Mouse (Mus musculus): ENCODE measurements around the gene Pxn. TPM values are rescaled to one million over a fixed set of nuclear protein-coding genes. Genes with fewer than 3 reads are reported as not detected.

The Pxn gene
- polyA plus RNA-seq, 1 experiment = 25.7 TPM

DNA sequence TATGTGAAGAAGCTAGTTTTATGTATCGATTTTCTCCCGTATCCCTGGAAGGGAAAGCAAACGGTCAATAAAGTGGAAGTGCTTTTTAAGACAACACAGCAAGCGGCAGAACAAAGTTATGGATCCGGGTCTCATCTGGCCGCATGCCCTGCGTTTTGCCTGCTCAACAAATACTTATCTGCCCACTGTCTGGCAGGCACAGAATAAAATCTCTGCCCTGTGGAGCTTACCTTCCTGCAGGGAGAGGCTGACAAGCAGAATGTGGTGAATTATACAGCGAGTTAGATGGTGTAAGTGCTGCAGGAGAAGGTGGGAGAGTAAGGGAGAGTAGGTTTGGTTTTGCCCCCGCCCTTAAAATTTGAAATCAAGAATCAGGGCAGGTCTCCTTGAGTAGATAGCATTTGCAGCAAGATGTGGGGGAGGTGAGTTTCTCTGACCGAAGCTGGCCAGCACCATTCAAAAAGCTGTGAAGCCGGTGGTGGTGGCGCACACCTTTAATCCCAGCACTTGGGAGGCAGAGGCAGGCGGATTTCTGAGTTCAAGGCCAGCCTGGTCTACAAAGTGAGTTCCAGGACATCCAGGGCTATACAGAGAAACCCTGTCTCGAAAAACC is 51.8 kb downstream of the Pxn start:
- no peak for TF ChIP-seq CTCF (IDR thresholded peaks at IDR 0.05; ENCODE audit: borderline replicate concordance, insufficient read depth, low read length)
- TF ChIP-seq POLR2A (IDR thresholded peaks at IDR 0.05; ENCODE audit: low read depth, low read length) = no peak

DNA sequence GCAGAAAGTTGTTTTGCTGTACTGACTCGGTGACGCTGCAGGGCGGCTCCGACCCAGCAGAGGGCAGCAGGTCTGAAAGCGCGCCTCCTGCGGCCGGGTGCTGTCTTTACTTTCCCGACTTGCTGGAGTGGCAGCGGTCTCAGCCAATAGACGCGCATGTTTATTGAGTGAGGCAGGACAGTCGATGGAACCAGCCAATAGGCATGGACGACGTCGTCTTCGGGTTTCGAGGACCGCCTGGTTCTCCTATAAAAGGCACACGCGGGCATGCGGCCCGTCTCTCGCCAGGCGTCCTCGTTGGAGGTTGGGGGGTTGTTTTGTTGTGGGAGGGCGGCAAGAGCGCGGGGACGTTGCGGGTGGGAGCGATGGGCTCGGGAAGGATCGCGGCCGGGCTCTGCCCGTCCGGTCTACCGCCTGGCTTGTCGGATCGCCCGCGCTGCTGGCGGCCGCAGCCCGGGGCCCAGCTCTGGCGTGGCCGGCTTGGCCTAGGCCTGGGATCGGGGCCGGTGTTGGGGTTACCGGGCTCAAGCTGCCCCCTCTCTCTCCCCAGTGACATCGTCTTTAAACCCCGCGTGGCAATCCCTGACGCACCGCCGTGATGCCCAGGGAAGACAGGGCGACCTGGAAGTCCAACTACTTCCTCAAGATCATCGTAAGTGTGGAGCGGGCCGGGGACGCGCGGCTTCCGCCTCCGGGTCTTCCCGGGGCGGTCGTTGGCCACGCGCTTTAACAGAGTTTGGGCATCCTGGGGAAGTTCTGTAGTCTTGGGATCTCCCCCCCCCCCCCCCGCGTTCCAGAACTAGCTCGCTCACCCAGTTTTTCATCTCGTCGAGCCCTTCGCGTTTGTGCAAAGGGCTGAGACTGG is 53.0 kb downstream of the Pxn start, which contains the start of gene Rplp0:
Gene Rplp0, plus strand, starts transcription at position 231 of the 865 bp plus-strand sequence.
- peak within 1 kb of the TSS; percentile 59 for H3K27ac ChIP-seq (ENCODE audit: insufficient read depth, low read length)
- H3K4me3 ChIP-seq (ENCODE audit: insufficient read depth, low read length) = peak within 1 kb of the TSS; percentile 86
- H3K4me1 ChIP-seq (ENCODE audit: control insufficient read depth, insufficient read depth, low read length) = peaks cover 4% of the 10 kb centered on the region; the same call in 1 of the 2 replicates
- TF ChIP-seq CTCF (IDR thresholded peaks at IDR 0.05; ENCODE audit: borderline replicate concordance, insufficient read depth, low read length) (peak; percentile 90), POLR2A (IDR thresholded peaks at IDR 0.05; ENCODE audit: low read depth, low read length) (peak; percentile 99)

More for the DNA sequence above, 51.8 kb downstream of the Pxn start:
- H3K27ac ChIP-seq (ENCODE audit: insufficient read depth, low read length) = no peak overlapping the region
- H3K4me3 ChIP-seq (ENCODE audit: insufficient read depth, low read length) = no peak overlapping the region
- peaks cover 4% of the 10 kb centered on the region; the same call in 1 of the 2 replicates for H3K4me1 ChIP-seq (ENCODE audit: control insufficient read depth, insufficient read depth, low read length)

DNA sequence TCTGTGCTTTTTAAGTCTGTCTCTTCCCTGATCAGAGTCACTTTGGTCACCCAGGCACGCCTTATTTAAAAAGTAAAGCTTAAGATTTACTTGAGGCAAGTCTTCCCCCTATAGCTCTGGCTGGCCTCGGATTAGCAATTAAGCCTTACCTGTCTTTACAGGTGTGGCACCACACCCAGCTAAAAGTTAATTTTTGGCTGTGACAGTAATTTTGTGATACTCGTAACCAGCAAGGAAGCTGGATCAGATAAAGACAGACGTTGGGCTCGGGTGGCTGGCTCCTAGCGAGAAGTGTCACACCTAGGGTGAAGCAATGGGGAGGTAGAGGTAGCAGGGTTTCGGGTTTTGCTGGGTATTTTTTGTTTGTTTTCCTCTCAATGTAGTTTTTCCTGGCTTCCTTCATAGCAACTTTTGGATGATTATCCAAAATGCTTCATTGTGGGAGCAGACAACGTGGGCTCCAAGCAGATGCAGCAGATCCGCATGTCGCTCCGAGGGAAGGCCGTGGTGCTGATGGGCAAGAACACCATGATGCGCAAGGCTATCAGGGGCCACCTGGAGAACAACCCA is 53.9 kb downstream of the Pxn start:
- Histone ChIP-seq H3K27ac (ENCODE audit: insufficient read depth, low read length) (peak overlapping the region; percentile 59), H3K4me1 (ENCODE audit: control insufficient read depth, insufficient read depth, low read length) (peaks cover 4% of the 10 kb centered on the region; the same call in 1 of the 2 replicates), H3K4me3 (ENCODE audit: insufficient read depth, low read length) (peak overlapping the region; percentile 86)
- TF ChIP-seq POLR2A (IDR thresholded peaks at IDR 0.05; ENCODE audit: low read depth, low read length) = no peak; the same call in 1 of the 2 replicates
- TF ChIP-seq CTCF (IDR thresholded peaks at IDR 0.05; ENCODE audit: borderline replicate concordance, insufficient read depth, low read length) = no peak

DNA sequence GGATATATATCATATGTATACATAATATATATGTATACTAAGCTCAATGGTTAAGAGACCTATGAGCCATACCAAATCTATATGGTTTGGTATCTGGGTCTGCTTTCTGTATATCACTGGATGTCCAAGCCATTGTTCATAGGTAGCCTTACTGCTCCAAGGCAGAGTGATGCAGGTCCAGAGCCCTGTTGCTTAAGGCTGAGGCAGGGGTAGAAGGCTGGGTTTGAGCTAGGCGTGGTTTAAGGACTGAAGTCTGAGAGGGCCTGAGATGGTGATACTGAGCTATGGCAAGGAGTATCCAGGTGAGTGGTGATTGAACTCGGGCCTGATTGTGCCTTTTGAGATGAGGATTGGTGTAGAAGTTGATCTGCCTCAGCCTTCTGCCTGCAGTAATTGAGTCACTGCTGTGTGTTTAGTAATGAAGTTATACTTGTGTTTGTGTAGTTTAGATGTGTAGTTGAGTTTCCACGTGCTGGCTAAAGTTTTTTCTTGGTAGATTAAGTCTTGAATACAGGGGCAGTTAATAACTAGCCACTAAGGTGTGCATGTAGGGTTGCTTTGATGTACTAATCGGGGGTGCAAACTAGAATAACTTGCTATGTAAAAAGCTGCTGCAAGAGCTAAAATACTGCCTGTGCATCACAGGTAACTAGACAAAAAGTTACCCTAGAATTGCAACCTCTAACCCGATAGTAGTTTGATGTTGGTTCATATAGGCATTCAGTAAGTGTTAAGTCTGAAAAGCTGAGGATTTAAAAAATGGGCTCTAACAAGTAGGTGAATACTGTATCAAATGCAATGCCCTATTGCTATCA is 57.5 kb downstream of the Pxn start:
- TF ChIP-seq CTCF (IDR thresholded peaks at IDR 0.05; ENCODE audit: borderline replicate concordance, insufficient read depth, low read length) (no peak), POLR2A (IDR thresholded peaks at IDR 0.05; ENCODE audit: low read depth, low read length) (peak; percentile 57)
- no peak overlapping the region for H3K27ac ChIP-seq (ENCODE audit: insufficient read depth, low read length)
- 0 out of 2 replicates have a peak overlapping the region, but pooled peaks have one; percentile 2 for H3K4me3 ChIP-seq (ENCODE audit: insufficient read depth, low read length)
- peaks cover 4% of the 10 kb centered on the region; the same call in 1 of the 2 replicates for H3K4me1 ChIP-seq (ENCODE audit: control insufficient read depth, insufficient read depth, low read length)

DNA sequence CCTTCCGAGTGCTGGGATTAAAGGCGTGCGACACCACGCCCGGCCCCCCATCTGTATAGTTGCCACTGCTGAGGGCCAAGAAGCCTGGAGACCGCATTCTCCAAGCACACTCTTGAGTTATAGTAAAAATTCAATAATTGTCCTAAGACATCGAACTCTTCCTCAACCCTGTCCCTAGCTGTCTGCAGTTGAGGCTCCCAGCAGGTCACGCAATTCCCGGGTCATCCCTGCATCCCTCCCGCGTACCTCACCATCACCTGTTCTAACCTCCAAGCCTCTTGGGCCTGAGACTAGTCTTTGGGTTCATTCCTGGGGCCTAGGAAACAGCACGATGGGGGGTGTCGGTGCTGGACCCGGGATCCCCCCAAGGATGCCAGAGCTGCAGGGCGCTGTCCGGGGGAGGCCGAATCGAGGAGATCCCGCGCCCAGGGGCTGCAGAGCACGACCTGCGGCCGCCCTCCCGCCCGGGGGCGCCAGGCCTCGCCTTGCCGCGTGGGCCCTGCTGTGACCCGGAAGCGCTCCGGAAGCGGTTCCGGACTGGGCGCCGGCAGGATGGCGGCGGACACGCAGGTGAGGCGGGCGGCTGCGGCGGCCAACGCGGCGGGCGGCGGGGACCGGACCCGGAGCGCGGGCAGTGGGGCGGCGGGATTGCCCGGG is 58.4 kb downstream of the Pxn start, which contains the start of gene Gcn1l1:
Gene Gcn1l1, plus strand, starts transcription at position 518 of the 657 bp plus-strand sequence.
- Histone ChIP-seq H3K27ac (ENCODE audit: insufficient read depth, low read length) (0 out of 2 replicates have a peak within 1 kb of the TSS, but pooled peaks have one; percentile 5), H3K4me1 (ENCODE audit: control insufficient read depth, insufficient read depth, low read length) (peaks cover 4% of the 10 kb centered on the region; the same call in 1 of the 2 replicates)
- TF ChIP-seq CTCF (IDR thresholded peaks at IDR 0.05; ENCODE audit: borderline replicate concordance, insufficient read depth, low read length) (0 out of 2 replicates have a peak, but pooled peaks have one; percentile 9), POLR2A (IDR thresholded peaks at IDR 0.05; ENCODE audit: low read depth, low read length) (peak; percentile 53)

DNA sequence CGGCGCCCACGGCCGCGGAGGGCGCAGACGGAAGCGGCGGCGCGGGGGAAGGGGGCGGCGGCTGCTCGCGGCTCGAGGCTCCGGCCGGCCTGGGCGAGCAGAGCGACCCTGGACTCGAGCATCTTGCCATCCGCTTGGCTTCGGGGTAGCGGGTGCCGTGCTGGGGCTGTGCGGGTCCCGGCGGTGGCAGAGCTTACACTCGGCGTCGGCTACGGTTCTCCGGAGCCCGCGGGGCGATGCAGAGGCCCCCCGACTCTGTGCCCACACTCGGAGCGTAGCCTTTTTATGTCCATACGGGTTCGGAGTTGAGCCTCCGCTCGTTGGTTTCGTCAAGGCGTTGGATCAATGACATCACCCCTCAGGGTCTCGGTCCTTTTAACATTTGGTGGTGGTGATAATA is 58.9 kb downstream of the Pxn start:
- Histone ChIP-seq H3K4me3 (ENCODE audit: insufficient read depth, low read length) (peak overlapping the region; percentile 93), H3K27ac (ENCODE audit: insufficient read depth, low read length) (no peak overlapping the region), H3K4me1 (ENCODE audit: control insufficient read depth, insufficient read depth, low read length) (peaks cover 4% of the 10 kb centered on the region; the same call in 1 of the 2 replicates)
- no peak for TF ChIP-seq POLR2A (IDR thresholded peaks at IDR 0.05; ENCODE audit: low read depth, low read length)
- no peak for TF ChIP-seq CTCF (IDR thresholded peaks at IDR 0.05; ENCODE audit: borderline replicate concordance, insufficient read depth, low read length)

More for the DNA sequence above, 58.4 kb downstream of the Pxn start, which contains the start of gene Gcn1l1:
- peak within 1 kb of the TSS; percentile 93 for H3K4me3 ChIP-seq (ENCODE audit: insufficient read depth, low read length)

DNA sequence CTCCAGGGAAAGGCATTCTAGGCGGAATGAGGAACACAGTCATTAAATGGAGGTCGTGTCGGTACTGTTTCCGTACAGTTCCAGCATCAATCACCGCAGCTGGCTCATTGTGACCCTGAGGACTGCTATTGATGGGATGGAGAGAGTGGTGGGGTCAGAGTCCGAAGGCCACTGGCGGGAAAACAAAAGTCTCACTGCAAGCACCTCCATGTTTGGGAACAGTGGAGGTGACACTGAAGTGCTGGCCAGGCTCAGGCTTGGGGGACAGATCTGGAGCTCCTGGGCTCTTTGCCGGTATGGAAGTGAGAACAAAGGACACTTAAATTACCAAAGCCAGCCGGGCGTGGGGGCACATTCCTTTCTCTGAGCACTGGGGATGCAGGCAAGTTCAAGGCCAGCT is 62.2 kb downstream of the Pxn start:
- Histone ChIP-seq H3K4me3 (ENCODE audit: insufficient read depth, low read length) (no peak overlapping the region), H3K27ac (ENCODE audit: insufficient read depth, low read length) (no peak overlapping the region), H3K4me1 (ENCODE audit: control insufficient read depth, insufficient read depth, low read length) (peaks cover 10% of the 10 kb centered on the region)
- no peak for TF ChIP-seq CTCF (IDR thresholded peaks at IDR 0.05; ENCODE audit: borderline replicate concordance, insufficient read depth, low read length)
- no peak for TF ChIP-seq POLR2A (IDR thresholded peaks at IDR 0.05; ENCODE audit: low read depth, low read length)

DNA sequence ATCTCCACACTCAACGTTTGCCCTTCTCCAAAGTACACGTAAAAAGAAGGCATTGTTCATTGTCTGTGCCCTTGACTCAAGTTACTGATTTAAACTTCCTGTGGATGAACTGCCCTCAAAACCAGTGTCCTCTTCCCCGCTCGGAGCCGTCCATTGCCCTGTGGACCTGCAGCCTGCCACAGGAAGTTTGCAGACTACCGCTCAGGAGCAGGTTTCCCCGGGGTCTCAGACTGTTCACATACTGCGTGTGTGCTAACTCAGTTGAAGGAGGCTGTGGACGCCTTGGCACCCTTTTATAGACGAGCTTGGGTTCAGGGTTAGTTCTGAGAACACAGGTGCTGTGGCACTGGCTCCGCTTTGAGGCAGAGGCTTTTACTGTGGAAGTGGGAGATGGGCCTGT is 62.8 kb downstream of the Pxn start:
- Histone ChIP-seq H3K27ac (ENCODE audit: insufficient read depth, low read length) (no peak overlapping the region), H3K4me1 (ENCODE audit: control insufficient read depth, insufficient read depth, low read length) (peaks cover 11% of the 10 kb centered on the region), H3K4me3 (ENCODE audit: insufficient read depth, low read length) (no peak overlapping the region)
- TF ChIP-seq POLR2A (IDR thresholded peaks at IDR 0.05; ENCODE audit: low read depth, low read length) (no peak), CTCF (IDR thresholded peaks at IDR 0.05; ENCODE audit: borderline replicate concordance, insufficient read depth, low read length) (no peak)

All from embryonic fibroblast, embryonic 13.5 days (primary cell).